8 mouse cellular contexts compared by ENCODE assay signal in the genomic region with DNA sequence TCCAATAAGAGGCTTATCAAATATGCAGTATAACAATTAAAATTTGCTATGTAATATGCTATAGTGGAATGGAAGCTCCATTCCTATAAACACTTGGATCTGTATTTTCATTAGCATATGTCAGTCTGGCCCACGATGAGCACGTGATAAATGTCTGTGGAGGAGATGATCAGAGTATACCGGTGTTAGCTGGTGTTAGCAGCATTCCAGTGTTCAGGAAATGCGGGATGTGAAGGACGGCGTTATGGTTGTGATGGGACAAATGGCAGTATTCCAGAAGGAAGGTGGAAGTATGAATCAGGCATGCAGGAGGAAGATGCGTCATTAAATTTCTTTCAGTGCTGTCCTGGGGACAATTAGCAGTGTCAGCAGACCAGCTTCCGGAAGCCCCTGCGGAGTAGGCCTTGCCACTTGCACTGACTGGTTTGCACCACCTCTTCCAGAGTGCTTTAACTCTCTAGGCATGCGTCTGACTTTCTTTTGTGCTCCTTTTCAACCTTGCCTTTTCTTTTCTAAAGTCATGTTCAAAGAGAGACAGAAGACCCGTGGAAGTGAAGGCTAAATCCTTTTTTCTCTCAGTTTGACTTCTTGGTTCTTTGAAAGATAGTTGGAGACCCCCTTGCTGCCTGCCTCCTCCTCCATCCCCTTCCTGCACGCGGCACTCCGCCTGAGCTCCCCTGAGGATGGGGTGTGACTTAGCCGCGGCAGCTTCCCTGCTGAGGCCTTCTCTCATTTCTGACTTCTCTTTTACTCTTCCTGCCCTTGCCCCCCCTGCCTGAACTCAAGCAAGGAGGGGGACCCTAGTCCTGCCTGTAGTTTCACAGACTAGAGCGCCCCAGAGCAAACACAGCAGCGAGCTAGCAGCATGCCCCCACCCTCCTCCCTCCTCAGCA.
DNase-seq lines count a peak whose midpoint lies in the region; ATAC-seq lines count a peak whose summit lies in the region.

No protein-coding gene starts in this region.

- peak; percentile 70 for ATAC-seq in forebrain, embryonic 15.5 days (replicated peaks)
- peak; percentile 79; the same call in 1 of the 2 replicates for ATAC-seq in limb, embryonic 12.5 days (ENCODE audit: insufficient number of reproducible peaks, insufficient read depth, low FRiP score, low TSS enrichment, low read depth)

- H3K9me3 ChIP-seq in forebrain, embryonic 15.5 days, result no peaks in the 10 kb centered on the region
- no peaks in the 10 kb centered on the region for H3K9me3 ChIP-seq in limb, embryonic 12.5 days

- H3K4me1 ChIP-seq in forebrain, embryonic 15.5 days, result peaks cover 11% of the 10 kb centered on the region
- peaks cover 9% of the 10 kb centered on the region for H3K4me1 ChIP-seq in limb, embryonic 12.5 days (replicated peaks)

- intact Hi-C loops in gastrocnemius, postnatal 36 days (cut with DNase I), result no loop called here

- H3K36me3 ChIP-seq in forebrain, embryonic 15.5 days, result no peaks in the 10 kb centered on the region
- no peaks in the 10 kb centered on the region for H3K36me3 ChIP-seq in limb, embryonic 12.5 days

- no peak overlapping the region for H3K9ac ChIP-seq in forebrain, embryonic 15.5 days (replicated peaks)
- H3K9ac ChIP-seq in limb, embryonic 12.5 days (replicated peaks), result no peak overlapping the region; the same call in 1 of the 2 replicates

- WGBS in forebrain, embryonic 15.5 days, result 22% methylated on average over 18 of the region's 18 CpGs
- WGBS in limb, embryonic 12.5 days, result 20% methylated on average over 18 of the region's 18 CpGs

- no peaks in the 10 kb centered on the region for H3K27me3 ChIP-seq in forebrain, embryonic 15.5 days
- no peaks in the 10 kb centered on the region for H3K27me3 ChIP-seq in limb, embryonic 12.5 days

- H3K27ac ChIP-seq in forebrain, embryonic 15.5 days (replicated peaks), result no peak overlapping the region
- H3K27ac ChIP-seq in limb, embryonic 12.5 days, result peak overlapping the region; percentile 4; the same call in 1 of the 2 replicates

- H3K4me3 ChIP-seq in forebrain, embryonic 15.5 days, result no peak overlapping the region
- H3K4me3 ChIP-seq in limb, embryonic 12.5 days (replicated peaks), result peak overlapping the region; percentile 10; the same call in 1 of the 2 replicates

- DNase-seq in adrenal gland, adult (ENCODE audit: inconsistent age in 2 of 2, low spot score in 1 of 2), result peak; percentile 21 to 66
- no peak for DNase-seq in adrenal gland, adult 18-20 months (ENCODE audit: low spot score in 2 of 2)
- peak; percentile 78 for DNase-seq in R1 (ENCODE audit: low read depth, low spot score)
- DNase-seq in naive thymus-derived CD4-positive, alpha-beta T cell, adult 2 months (ENCODE audit: low read depth), result peak; percentile 5
- DNase-seq in gastrocnemius, postnatal 36 days, result no peak
- no peak for DNase-seq in urinary bladder, adult 18-20 months (ENCODE audit: low spot score in 2 of 2)

- H3K4me2 ChIP-seq in forebrain, embryonic 15.5 days (replicated peaks), result peak overlapping the region; percentile 7; the same call in 1 of the 2 replicates
- peak overlapping the region; percentile 48 for H3K4me2 ChIP-seq in limb, embryonic 12.5 days

Comparison
In these comparisons a context has a peak if more than half of its experiments do, and no peak if none do; other contexts are left out.
1. DNase-seq: peak in adrenal gland, adult (2 of 2), R1 (single experiment) and naive thymus-derived CD4-positive, alpha-beta T cell, adult 2 months (single experiment); none in adrenal gland, adult 18-20 months (0 of 2), gastrocnemius, postnatal 36 days (0 of 2) and urinary bladder, adult 18-20 months (0 of 2).